ENCODE assay signal across 21 mouse cellular contexts in genomic region chr2:79137694-79138171, GRCm38 (mm10).
DNase-seq lines count a peak whose midpoint lies in the region; ATAC-seq and TF ChIP-seq lines count a peak whose summit lies in the region.
"Had no signal": no experiment of that assay in that cellular context is flagged by ENCODE, and none has a peak within 500 bp of the region (broad histone marks: within the 10 kb centered on the region; RNA-seq: fewer than 3 reads in every experiment).

No protein-coding gene starts in this region.

- H3K27me3 ChIP-seq in kidney, embryonic 15.5 days = no peaks in the 10 kb centered on the region
- H3K27me3 ChIP-seq in kidney, adult 2 months (replicated peaks; ENCODE audit: control insufficient read depth, insufficient read depth, low read length) = no peaks in the 10 kb centered on the region; the same call in 1 of the 2 replicates
- no peaks in the 10 kb centered on the region for H3K27me3 ChIP-seq in thymus, adult 2 months (ENCODE audit: control insufficient read depth, insufficient read depth, low read length)
- H3K27me3 ChIP-seq: embryonic facial prominence, embryonic 15.5 days; hindbrain, embryonic 13.5 days; megakaryocyte, embryonic 14.5 days; neural tube, embryonic 12.5 days had no signal

- no peak for TF ChIP-seq POLR2A in kidney, adult 2 months (IDR thresholded peaks at IDR 0.05; ENCODE audit: low read depth, low read length)
- TF ChIP-seq POLR2A in thymus, adult 2 months (IDR thresholded peaks at IDR 0.05; ENCODE audit: control insufficient read depth, extremely low read depth, insufficient read depth, low read length, poor library complexity) = no peak

- no peak overlapping the region for H3K4me2 ChIP-seq in kidney, embryonic 15.5 days
- H3K4me2 ChIP-seq: embryonic facial prominence, embryonic 15.5 days; hindbrain, embryonic 13.5 days; liver, embryonic 11.5 days; neural tube, embryonic 12.5 days had no signal

- DNase-seq in kidney, adult 2 months = no peak
- DNase-seq in thymus, postnatal 4 days = peak; percentile 22
- no peak for DNase-seq in thymus, adult 2 months
- no peak for DNase-seq in adrenal gland, adult 18-20 months (ENCODE audit: low spot score in 2 of 2)
- no peak for DNase-seq in left cerebral cortex, adult 8-10 months (ENCODE audit: low spot score in 2 of 2)
- DNase-seq: adrenal gland, postnatal 14 days; B cell, adult 2 months; cerebellum, adult 11-12 months; cerebellum, postnatal 36 days; layer of hippocampus, postnatal 36 days; lung, adult 2 months had no signal

- ATAC-seq in kidney, embryonic 15.5 days (replicated peaks; ENCODE audit: low FRiP score) = peak; percentile 61
- ATAC-seq in inflammation-experienced regulatory T-cells, adult 6 months = peak; percentile 90
- ATAC-seq: intestine, postnatal 0 days had no signal

- H3K9ac ChIP-seq in kidney, embryonic 15.5 days = no peak overlapping the region
- H3K9ac ChIP-seq: embryonic facial prominence, embryonic 15.5 days; hindbrain, embryonic 13.5 days; neural tube, embryonic 12.5 days had no signal

- H3K9me3 ChIP-seq in kidney, embryonic 15.5 days (replicated peaks) = no peaks in the 10 kb centered on the region
- H3K9me3 ChIP-seq: embryonic facial prominence, embryonic 15.5 days; forebrain, embryonic 10.5 days; G1E; hindbrain, embryonic 13.5 days; megakaryocyte, embryonic 14.5 days; neural tube, embryonic 12.5 days had no signal

- no peak overlapping the region for H3K4me3 ChIP-seq in kidney, embryonic 15.5 days (replicated peaks)
- no peak overlapping the region for H3K4me3 ChIP-seq in kidney, adult 2 months (ENCODE audit: insufficient read depth, low read depth, low read length)
- H3K4me3 ChIP-seq in thymus, adult 2 months (ENCODE audit: control insufficient read depth, insufficient read depth, low read length) = no peak overlapping the region
- H3K4me3 ChIP-seq: embryonic facial prominence, embryonic 15.5 days; forebrain, embryonic 10.5 days; hindbrain, embryonic 13.5 days; megakaryocyte, embryonic 14.5 days; neural tube, embryonic 12.5 days had no signal

- TF ChIP-seq CTCF in kidney, adult 2 months (conservative IDR thresholded peaks at IDR 0.05; ENCODE audit: insufficient read depth, insufficient read length, low read depth, low read length) = no peak
- TF ChIP-seq CTCF in thymus, adult 2 months (IDR thresholded peaks at IDR 0.05; ENCODE audit: borderline replicate concordance, control insufficient read depth, extremely low read depth, insufficient read depth, low read length, poor library complexity) = no peak

- WGBS in kidney, embryonic 15.5 days = 37% methylated on average over 6 of the region's 6 CpGs
- WGBS in kidney, adult 2 months = 38% methylated on average over 6 of the region's 6 CpGs
- WGBS in thymus, adult 2 months = 29% methylated on average over 6 of the region's 6 CpGs

- H3K27ac ChIP-seq in kidney, embryonic 15.5 days = no peak overlapping the region
- H3K27ac ChIP-seq in kidney, adult 2 months (ENCODE audit: insufficient read depth, low read depth, low read length) = no peak overlapping the region
- no peak overlapping the region for H3K27ac ChIP-seq in thymus, adult 2 months (ENCODE audit: control insufficient read depth, insufficient read depth, low read length)
- H3K27ac ChIP-seq: embryonic facial prominence, embryonic 15.5 days; forebrain, embryonic 10.5 days; hindbrain, embryonic 13.5 days; neural tube, embryonic 12.5 days had no signal

- no peaks in the 10 kb centered on the region for H3K36me3 ChIP-seq in kidney, embryonic 15.5 days
- no peaks in the 10 kb centered on the region for H3K36me3 ChIP-seq in kidney, adult 2 months (ENCODE audit: control insufficient read depth, insufficient read depth, low read length)
- no peaks in the 10 kb centered on the region for H3K36me3 ChIP-seq in thymus, adult 2 months (ENCODE audit: control insufficient read depth, insufficient read depth, low read length)
- H3K36me3 ChIP-seq: embryonic facial prominence, embryonic 15.5 days; forebrain, embryonic 10.5 days; G1E; hindbrain, embryonic 13.5 days; neural tube, embryonic 12.5 days had no signal

- H3K4me1 ChIP-seq in kidney, embryonic 15.5 days = peaks cover 4% of the 10 kb centered on the region; the same call in 1 of the 2 replicates
- H3K4me1 ChIP-seq in kidney, adult 2 months (ENCODE audit: control insufficient read depth, insufficient read depth, low read length) = no peaks in the 10 kb centered on the region
- peaks cover 7% of the 10 kb centered on the region for H3K4me1 ChIP-seq in thymus, adult 2 months (replicated peaks; ENCODE audit: control insufficient read depth, insufficient read depth, low read length)
- H3K4me1 ChIP-seq: embryonic facial prominence, embryonic 15.5 days; hindbrain, embryonic 13.5 days; neural tube, embryonic 12.5 days had no signal
